Mouse (Mus musculus): Measurements from ENCODE around the gene Zmynd10. TPM values are rescaled to one million over a fixed set of nuclear protein-coding genes. Genes with fewer than 3 reads are reported as not detected.

Gene Zmynd10
- not detected for total RNA-seq (2021)
- long read RNA-seq, experiment 1, result 0 reads
- long read RNA-seq, experiment 2, result 0 reads

GRCm38 (mm10) chr9:107547026-107547425 is at the start of gene Zmynd10:
Gene Zmynd10, plus strand, starts transcription at chr9:107547298.
- peak; percentile 84 for DNase-seq

GRCm38 (mm10) chr9:107500708-107501286 is 46.3 kb upstream of the Zmynd10 start:
- no peak for DNase-seq

- no peak for DNase-seq
These were observed 44.8 kb upstream of the Zmynd10 start for GRCm38 (mm10) chr9:107502131-107502846.

- no peak for DNase-seq
These were observed 42.2 kb upstream of the Zmynd10 start for GRCm38 (mm10) chr9:107504662-107505537.

- DNase-seq, result no peak
These were observed 38.8 kb upstream of the Zmynd10 start for GRCm38 (mm10) chr9:107508266-107508665.

- no peak for DNase-seq
These were observed 36.6 kb upstream of the Zmynd10 start for GRCm38 (mm10) chr9:107510384-107511100.

GRCm38 (mm10) chr9:107511436-107511835 is 35.7 kb upstream of the Zmynd10 start:
- no peak for DNase-seq

- no peak for DNase-seq
These were observed 34.8 kb upstream of the Zmynd10 start for GRCm38 (mm10) chr9:107512326-107512725.

- DNase-seq, result peak; percentile 62
These were observed 32.7 kb upstream of the Zmynd10 start for GRCm38 (mm10) chr9:107514303-107514955.

- DNase-seq, result no peak
These were observed 26.8 kb upstream of the Zmynd10 start for GRCm38 (mm10) chr9:107520331-107520730.

- no peak for DNase-seq
These were observed 25.9 kb upstream of the Zmynd10 start for GRCm38 (mm10) chr9:107521190-107521589.

GRCm38 (mm10) chr9:107521711-107522399 is 25.2 kb upstream of the Zmynd10 start:
- DNase-seq, result no peak

- DNase-seq, result no peak
These were observed 24.7 kb upstream of the Zmynd10 start for GRCm38 (mm10) chr9:107522400-107522711.

GRCm38 (mm10) chr9:107526198-107527026 is 20.7 kb upstream of the Zmynd10 start:
- peak; percentile 53 for DNase-seq

- peak; percentile 95 for DNase-seq
These were observed 13.2 kb upstream of the Zmynd10 start, which contains the start of gene Tmem115 for GRCm38 (mm10) chr9:107533791-107534407. Gene Tmem115, plus strand, starts transcription at chr9:107533945.

- DNase-seq, result no peak
These were observed 12.5 kb upstream of the Zmynd10 start for GRCm38 (mm10) chr9:107534408-107535202.

- DNase-seq, result no peak
These were observed 8.9 kb upstream of the Zmynd10 start for GRCm38 (mm10) chr9:107538231-107538630.

- DNase-seq, result no peak
These were observed 8.4 kb upstream of the Zmynd10 start for GRCm38 (mm10) chr9:107538711-107539110.

GRCm38 (mm10) chr9:107539940-107540339 is 7.2 kb upstream of the Zmynd10 start:
- no peak for DNase-seq

Measured in gastrocnemius, postnatal 25 days (tissue).